Comparison of ENCODE assay signal across 22 mouse cellular contexts in genomic region chr7:136515376-136515775, GRCm38 (mm10).
A peak's percentile ranks its signal among the peaks of the same experiment; 100 is the strongest.
DNase-seq lines count a peak whose midpoint lies in the region; ATAC-seq lines count a peak whose summit lies in the region.
"Had no signal": no experiment of that assay in that cellular context is flagged by ENCODE, and none has a peak within 500 bp of the region (broad histone marks: within the 10 kb centered on the region; RNA-seq: fewer than 3 reads in every experiment).

No protein-coding gene starts in this region.

- DNase-seq in forebrain, embryonic 11.5 days (ENCODE audit: low spot score): peak; percentile 14
- peak; percentile 56 for DNase-seq in heart, embryonic 10.5 days (ENCODE audit: low spot score)
- DNase-seq in heart, postnatal 25 days (ENCODE audit: low spot score): no peak
- DNase-seq in midbrain, embryonic 11.5 days (ENCODE audit: low spot score, missing footprints): peak; percentile 62
- DNase-seq: adrenal gland, adult 2 months; adrenal gland, postnatal 10 days; adrenal gland, postnatal 25 days; cerebellum, adult 11 months; cerebellum, adult 18-20 months; cerebellum, adult 8-10 months; cerebellum, adult 9-11 months; cerebellum, postnatal 14 days; cerebellum, postnatal 36 days; embryo, embryonic 11 days had no signal

- no peak overlapping the region for H3K4me2 ChIP-seq in forebrain, embryonic 11.5 days (ENCODE audit: low read depth, low read length, severe bottlenecking)
- H3K4me2 ChIP-seq in forebrain, embryonic 15.5 days (replicated peaks): no peak overlapping the region
- H3K4me2 ChIP-seq in midbrain, embryonic 11.5 days: no peak overlapping the region
- no peak overlapping the region for H3K4me2 ChIP-seq in midbrain, embryonic 13.5 days (replicated peaks)
- H3K4me2 ChIP-seq: embryonic facial prominence, embryonic 12.5 days; embryonic facial prominence, embryonic 15.5 days; forebrain, embryonic 13.5 days had no signal

- no peaks in the 10 kb centered on the region for H3K9me3 ChIP-seq in forebrain, embryonic 11.5 days (ENCODE audit: control insufficient read depth, low read length)
- no peaks in the 10 kb centered on the region for H3K9me3 ChIP-seq in forebrain, embryonic 15.5 days
- no peaks in the 10 kb centered on the region for H3K9me3 ChIP-seq in heart, embryonic 10.5 days
- H3K9me3 ChIP-seq in midbrain, embryonic 11.5 days (ENCODE audit: control insufficient read depth, low read length): no peaks in the 10 kb centered on the region
- H3K9me3 ChIP-seq in midbrain, embryonic 13.5 days: no peaks in the 10 kb centered on the region
- H3K9me3 ChIP-seq: embryonic facial prominence, embryonic 12.5 days; embryonic facial prominence, embryonic 15.5 days; forebrain, embryonic 10.5 days; forebrain, embryonic 13.5 days had no signal

- ATAC-seq in forebrain, embryonic 11.5 days (replicated peaks; ENCODE audit: low FRiP score): no peak
- no peak for ATAC-seq in forebrain, embryonic 15.5 days (replicated peaks)
- ATAC-seq in midbrain, embryonic 11.5 days (ENCODE audit: low FRiP score): no peak
- ATAC-seq in midbrain, embryonic 13.5 days: no peak
- ATAC-seq: forebrain, embryonic 13.5 days; forebrain, embryonic 16.5 days had no signal

- intact Hi-C loops in heart, postnatal 25 days (cut with DNase I): no loop called here

- H3K27me3 ChIP-seq in forebrain, embryonic 11.5 days (ENCODE audit: control insufficient read depth, insufficient read depth, low read length): no peaks in the 10 kb centered on the region
- no peaks in the 10 kb centered on the region for H3K27me3 ChIP-seq in forebrain, embryonic 15.5 days
- 0 out of 2 replicates have a peak, but pooled peaks cover 13% of the 10 kb centered on the region for H3K27me3 ChIP-seq in heart, embryonic 10.5 days (ENCODE audit: insufficient read depth, poor library complexity, severe bottlenecking)
- H3K27me3 ChIP-seq in midbrain, embryonic 11.5 days (ENCODE audit: control insufficient read depth, insufficient read depth, low read length): no peaks in the 10 kb centered on the region
- peaks cover 6% of the 10 kb centered on the region; the same call in 1 of the 2 replicates for H3K27me3 ChIP-seq in midbrain, embryonic 13.5 days
- H3K27me3 ChIP-seq: embryonic facial prominence, embryonic 12.5 days; embryonic facial prominence, embryonic 15.5 days had no signal

- no peak overlapping the region for H3K27ac ChIP-seq in forebrain, embryonic 11.5 days (ENCODE audit: low read depth, low read length)
- no peak overlapping the region for H3K27ac ChIP-seq in forebrain, embryonic 15.5 days (replicated peaks)
- no peak overlapping the region for H3K27ac ChIP-seq in heart, embryonic 10.5 days
- H3K27ac ChIP-seq in midbrain, embryonic 11.5 days (ENCODE audit: low read depth, low read length): no peak overlapping the region
- H3K27ac ChIP-seq in midbrain, embryonic 13.5 days: no peak overlapping the region
- H3K27ac ChIP-seq: embryonic facial prominence, embryonic 12.5 days; embryonic facial prominence, embryonic 15.5 days; forebrain, embryonic 10.5 days; forebrain, embryonic 13.5 days had no signal

- no peak overlapping the region for H3K4me3 ChIP-seq in forebrain, embryonic 11.5 days (ENCODE audit: low read depth, low read length)
- H3K4me3 ChIP-seq in forebrain, embryonic 15.5 days: no peak overlapping the region
- H3K4me3 ChIP-seq in heart, embryonic 10.5 days: no peak overlapping the region
- H3K4me3 ChIP-seq in midbrain, embryonic 11.5 days (ENCODE audit: low read depth, low read length): no peak overlapping the region
- no peak overlapping the region for H3K4me3 ChIP-seq in midbrain, embryonic 13.5 days (replicated peaks)
- H3K4me3 ChIP-seq: embryonic facial prominence, embryonic 12.5 days; embryonic facial prominence, embryonic 15.5 days; erythroblast, embryonic 14.5 days; forebrain, embryonic 10.5 days; forebrain, embryonic 13.5 days had no signal

- no peak overlapping the region for H3K9ac ChIP-seq in forebrain, embryonic 11.5 days (ENCODE audit: low read length)
- H3K9ac ChIP-seq in forebrain, embryonic 15.5 days (replicated peaks): no peak overlapping the region
- no peak overlapping the region for H3K9ac ChIP-seq in midbrain, embryonic 11.5 days (ENCODE audit: low read length)
- H3K9ac ChIP-seq in midbrain, embryonic 13.5 days (replicated peaks): no peak overlapping the region
- H3K9ac ChIP-seq: embryonic facial prominence, embryonic 12.5 days; embryonic facial prominence, embryonic 15.5 days; forebrain, embryonic 13.5 days had no signal

- no peaks in the 10 kb centered on the region for H3K4me1 ChIP-seq in forebrain, embryonic 11.5 days (replicated peaks; ENCODE audit: control insufficient read depth, insufficient read depth, low read length)
- no peaks in the 10 kb centered on the region for H3K4me1 ChIP-seq in forebrain, embryonic 15.5 days
- H3K4me1 ChIP-seq in heart, embryonic 10.5 days: 0 out of 2 replicates have a peak, but pooled peaks cover 3% of the 10 kb centered on the region
- no peaks in the 10 kb centered on the region for H3K4me1 ChIP-seq in midbrain, embryonic 11.5 days (ENCODE audit: control insufficient read depth, insufficient read depth, low read length)
- H3K4me1 ChIP-seq in midbrain, embryonic 13.5 days (replicated peaks): 0 out of 2 replicates have a peak, but pooled peaks cover 2% of the 10 kb centered on the region
- H3K4me1 ChIP-seq: embryonic facial prominence, embryonic 12.5 days; embryonic facial prominence, embryonic 15.5 days; forebrain, embryonic 13.5 days had no signal

- no peaks in the 10 kb centered on the region for H3K36me3 ChIP-seq in forebrain, embryonic 11.5 days (ENCODE audit: control insufficient read depth, insufficient read depth, low read length)
- no peaks in the 10 kb centered on the region for H3K36me3 ChIP-seq in forebrain, embryonic 15.5 days
- H3K36me3 ChIP-seq in heart, embryonic 10.5 days: no peaks in the 10 kb centered on the region
- no peaks in the 10 kb centered on the region for H3K36me3 ChIP-seq in midbrain, embryonic 11.5 days (ENCODE audit: control insufficient read depth, insufficient read depth, low read length)
- no peaks in the 10 kb centered on the region for H3K36me3 ChIP-seq in midbrain, embryonic 13.5 days
- H3K36me3 ChIP-seq: embryonic facial prominence, embryonic 12.5 days; embryonic facial prominence, embryonic 15.5 days; forebrain, embryonic 10.5 days had no signal

- 75% methylated on average over 1 of the region's 1 CpGs for WGBS in forebrain, embryonic 11.5 days
- 49% methylated on average over 1 of the region's 1 CpGs for WGBS in forebrain, embryonic 15.5 days
- 78% methylated on average over 1 of the region's 1 CpGs for WGBS in heart, embryonic 10.5 days
- 86% methylated on average over 1 of the region's 1 CpGs for WGBS in midbrain, embryonic 11.5 days
- 88% methylated on average over 1 of the region's 1 CpGs for WGBS in midbrain, embryonic 13.5 days
